Mouse (Mus musculus) erythroblast, embryonic 14.5 days (primary cell): Measurements from ENCODE around the gene Gnaz.

Source experiments
- GATA1 ChIP-seq: IDR thresholded peaks from 2 replicates; pipeline ENCODE4 v1.6.1; 2012; ENCODE audit warnings: low read length, inconsistent platforms, mixed read lengths
- TAL1 ChIP-seq: IDR thresholded peaks from 3 replicates; pipeline ENCODE4 v1.6.1; 2012; ENCODE audit warnings: low read length, inconsistent platforms, mixed read lengths

DNA sequence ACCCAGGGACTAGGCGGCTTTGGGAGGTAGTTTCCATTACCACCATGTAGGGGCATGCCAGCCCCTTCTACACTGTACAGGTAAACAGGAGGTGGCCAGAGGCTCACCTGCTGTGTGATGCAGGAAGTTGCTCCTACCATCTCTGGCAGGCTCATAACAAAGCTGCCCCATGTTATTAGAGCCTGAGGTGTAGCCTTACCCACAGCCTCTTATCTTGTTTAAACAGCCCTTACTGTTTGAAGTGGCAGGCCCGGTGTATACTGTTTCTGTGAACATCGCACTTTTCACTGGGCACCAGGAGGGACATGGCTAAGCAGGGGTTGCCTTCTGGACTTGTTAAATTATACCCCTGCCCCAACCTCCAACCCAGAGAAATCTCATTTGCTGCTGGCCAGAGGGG lies 37.1 kb downstream of the Gnaz start:
- TF ChIP-seq GATA1 (no peak), TAL1 (no peak)
